Mouse (Mus musculus) liver, embryonic 14.5 days (tissue): ENCODE results near the gene Vmn1r220. TPM values are rescaled to one million over a fixed set of nuclear protein-coding genes. Genes with fewer than 3 reads are reported as not detected.

Experiments used
- ATAC-seq: fragments of 200-750 bp; cut with Nextera tagmentation; 2 replicates; pipeline ENCODE4 v1.8.0; 2017; ENCODE audit warnings: moderate number of reproducible peaks, mild to moderate bottlenecking, moderate library complexity; ENCODE audit not compliant: insufficient read depth
- DNase-seq, 3 experiments: peaks; one replicate each; pipeline ENCODE4 v3.0.0-alpha.2; 2012 to 2013; ENCODE audit warnings: low read depth in 3 of 3, low spot score in 3 of 3
- H3K27ac ChIP-seq: fragments of 300-500 bp; sonication (generic); 2 replicates; pipeline ENCODE4 v1.5.1; 2014; ENCODE audit warnings: moderate library complexity, mild to moderate bottlenecking, control low read depth, inconsistent platforms
- H3K27me3 ChIP-seq: fragments of 300-500 bp; sonication (generic); 2 replicates; pipeline ENCODE4 v1.6.1; 2014; ENCODE audit warnings: mild to moderate bottlenecking, low read length, moderate library complexity; ENCODE audit not compliant: control insufficient read depth, insufficient read depth
- H3K36me3 ChIP-seq: fragments of 300-500 bp; sonication (generic); replicated peaks from 2 replicates; pipeline ENCODE4 v1.6.1; 2014; ENCODE audit warnings: low read depth; ENCODE audit not compliant: control insufficient read depth, insufficient read depth
- H3K4me1 ChIP-seq, 2 experiments: fragments of 200-500 bp in 1 of 2; fragments of 300-500 bp in 1 of 2; sonication (generic) in 1 of 2; replicated peaks; 2 replicates each; pipeline ENCODE4 v1.6.1; 2012 to 2014; ENCODE audit warnings: antibody characterized with exemption in 1 of 2, inconsistent platforms in 1 of 2, low read length in 1 of 2; ENCODE audit not compliant: control insufficient read depth in 2 of 2, insufficient read depth in 2 of 2
- H3K4me2 ChIP-seq: fragments of 300-500 bp; sonication (generic); 2 replicates; pipeline ENCODE4 v1.6.1; 2014; ENCODE audit warnings: low read depth, mild to moderate bottlenecking, control low read depth, moderate library complexity
- H3K4me3 ChIP-seq, 2 experiments: fragments of 200-500 bp in 1 of 2; fragments of 300-500 bp in 1 of 2; sonication (generic) in 1 of 2; 2 replicates each; pipeline ENCODE4 v1.5.1; 2012 to 2014; ENCODE audit warnings: low read depth in 2 of 2, low read length in 2 of 2, mild to moderate bottlenecking in 2 of 2, control low read depth in 1 of 2, inconsistent platforms in 1 of 2, moderate library complexity in 1 of 2; ENCODE audit not compliant: insufficient read depth in 1 of 2
- H3K9ac ChIP-seq: fragments of 300-500 bp; sonication (generic); replicated peaks from 2 replicates; pipeline ENCODE4 v1.6.1; 2014; ENCODE audit warnings: mild to moderate bottlenecking, control low read depth, moderate library complexity
- H3K9me3 ChIP-seq: fragments of 300-500 bp; sonication (generic); 2 replicates; pipeline ENCODE4 v1.6.1; 2016; ENCODE audit warnings: low read length, mixed read lengths; ENCODE audit not compliant: control insufficient read depth
- CTCF ChIP-seq: IDR thresholded peaks from 2 replicates; pipeline ENCODE4 v1.5.1; 2016; ENCODE audit warnings: antibody characterized with exemption, low read depth, control low read depth
- EP300 ChIP-seq: IDR thresholded peaks from 2 replicates; pipeline ENCODE4 v1.6.1; 2016; ENCODE audit warnings: antibody characterized with exemption, low read depth
- WGBS: fragments of 180-500 bp; shearing (Covaris S2); extraction: QIAGEN DNeasy Blood & Tissue Kit; methylation state at CpG from one replicate; pipeline ENCODE4 v1.1.7; 2014; ENCODE audit not compliant: insufficient replicate concordance; 5-methylcytosine and 5-hydroxymethylcytosine counted together
- polyA plus RNA-seq, 2 experiments: library from polyadenylated mRNA; depleted of rRNA in 1 of 2; stranded (reverse) in 1 of 2; unstranded in 1 of 2; fragments of >200 nt; fragmentation: Nextera tagmentation in 1 of 2; extraction: Ambion mirVana in 1 of 2; gene quantifications; 2 replicates each; pipeline versions ENCODE4 v1.2.1 to v1.2.3; 2012 to 2014

Gene Vmn1r220
- polyA plus RNA-seq, 2 experiments: not detected

DNA sequence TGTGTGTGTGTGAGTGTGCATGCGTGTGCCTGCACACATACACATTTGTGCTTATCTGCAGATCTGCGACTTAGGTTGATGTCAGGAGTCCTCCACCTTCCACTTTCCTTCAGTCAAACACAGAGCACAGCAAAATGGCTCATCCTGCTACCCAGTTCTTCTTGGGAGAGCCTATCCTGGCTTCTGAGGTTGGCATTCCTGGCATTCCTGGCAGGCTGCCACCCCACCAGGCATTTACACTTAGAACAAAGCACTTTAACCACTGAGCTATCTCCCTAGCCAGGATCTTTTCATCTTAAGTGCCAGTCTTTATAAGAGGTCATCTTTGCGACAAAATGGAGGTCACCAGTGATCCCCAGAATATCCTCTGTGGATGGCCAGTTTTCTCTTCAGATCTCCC, 29.9 kb downstream of the Vmn1r220 start:
- Histone ChIP-seq H3K36me3 (no peaks in the 10 kb centered on the region), H3K4me1 (no peaks in the 10 kb centered on the region), H3K9ac (no peak overlapping the region), H3K4me2 (no peak overlapping the region), H3K4me3 (no peak overlapping the region), H3K27me3 (no peaks in the 10 kb centered on the region), H3K9me3 (no peaks in the 10 kb centered on the region), H3K27ac (no peak overlapping the region)
- WGBS: 51% methylated on average over 3 of the region's 3 CpGs
- TF ChIP-seq EP300 (no peak), CTCF (no peak)
- DNase-seq: no peak
- ATAC-seq: no peak

GRCm38 (mm10) chr13:23138880-23139279, 48.9 kb downstream of the Vmn1r220 start:
- DNase-seq (no peak), ATAC-seq (no peak)
- H3K4me1 ChIP-seq: no peaks in the 10 kb centered on the region
- 74% methylated on average over 2 of the region's 2 CpGs for WGBS
- no peak overlapping the region for H3K4me3 ChIP-seq
- no peaks in the 10 kb centered on the region for H3K27me3 ChIP-seq
- TF ChIP-seq EP300: no peak
- TF ChIP-seq CTCF: no peak
- H3K4me2 ChIP-seq: no peak overlapping the region
- no peaks in the 10 kb centered on the region for H3K9me3 ChIP-seq
- no peaks in the 10 kb centered on the region for H3K36me3 ChIP-seq
- H3K9ac ChIP-seq: no peak overlapping the region
- no peak overlapping the region for H3K27ac ChIP-seq

DNA sequence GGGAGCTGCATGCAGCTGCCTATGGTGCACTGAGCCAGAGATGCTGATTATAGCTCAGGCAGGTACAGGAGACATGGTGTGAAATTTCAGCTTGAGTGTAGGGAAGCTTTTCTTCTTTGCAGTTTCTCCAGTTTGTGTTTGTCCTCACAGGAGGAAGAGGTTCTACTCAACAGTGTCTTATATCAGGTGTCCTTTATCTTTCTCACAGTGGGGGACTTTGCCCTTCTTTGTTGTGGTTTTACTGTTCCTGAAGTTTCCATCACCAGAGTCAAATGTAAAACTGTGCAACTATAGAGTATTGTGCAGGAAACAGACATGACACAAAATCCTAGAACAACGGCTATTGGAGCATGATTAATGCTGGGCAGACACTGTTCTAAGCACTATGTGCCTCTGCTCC, 54.3 kb downstream of the Vmn1r220 start:
- Histone ChIP-seq H3K36me3 (no peaks in the 10 kb centered on the region), H3K27me3 (no peaks in the 10 kb centered on the region), H3K27ac (no peak overlapping the region), H3K4me2 (no peak overlapping the region), H3K9me3 (no peaks in the 10 kb centered on the region), H3K9ac (no peak overlapping the region), H3K4me3 (no peak overlapping the region), H3K4me1 (no peaks in the 10 kb centered on the region)
- no peak for DNase-seq
- WGBS: 62% methylated on average over 1 of the region's 1 CpGs
- no peak for ATAC-seq
- TF ChIP-seq CTCF (no peak), EP300 (no peak)

DNA sequence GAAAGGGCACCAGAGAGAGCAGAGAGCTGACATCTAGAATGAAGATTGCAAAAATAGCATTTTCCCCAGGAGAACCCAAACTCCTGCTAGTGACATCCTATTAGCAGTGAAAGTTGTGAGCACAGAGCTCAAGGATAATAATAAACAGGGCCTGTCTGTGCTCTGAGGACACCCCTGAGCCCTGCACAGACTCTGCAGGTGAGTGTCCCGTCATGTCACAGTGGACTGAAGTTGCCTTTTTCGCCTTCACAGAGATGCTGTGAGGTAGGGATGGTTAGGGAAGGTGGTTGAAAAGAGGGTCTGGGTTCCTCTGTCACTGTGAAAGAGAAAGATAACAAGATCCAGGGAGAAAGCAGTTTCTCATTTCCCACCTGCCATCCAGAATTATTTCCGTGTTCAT, 54.7 kb downstream of the Vmn1r220 start, which contains the start of gene Vmn1r218:
Gene Vmn1r218 (plus strand): TSS at position 57 of the 400 bp plus-strand sequence.
- TF ChIP-seq EP300 (no peak), CTCF (no peak)
- no peak for ATAC-seq

More for the DNA sequence above, 54.7 kb downstream of the Vmn1r220 start, which contains the start of gene Vmn1r218:
- Histone ChIP-seq H3K27ac (no peak within 1 kb of the TSS), H3K36me3 (no peaks in the 10 kb centered on the region), H3K4me2 (no peak within 1 kb of the TSS), H3K9me3 (no peaks in the 10 kb centered on the region), H3K4me3 (no peak within 1 kb of the TSS), H3K9ac (no peak within 1 kb of the TSS), H3K27me3 (no peaks in the 10 kb centered on the region), H3K4me1 (no peaks in the 10 kb centered on the region)
- WGBS: 52% methylated on average over 3 of the region's 3 CpGs
- DNase-seq: no peak

Other genes with a start within 250 kb of the Vmn1r220 start
- gene Vmn1r213, start 180.3 kb downstream of the Vmn1r220 start, polyA plus RNA-seq (2012; rRNA removed): not detected in 2 replicates
- not detected in 2 replicates for gene Vmn1r213, start 180.3 kb downstream of the Vmn1r220 start, polyA plus RNA-seq (2014; fragmentation: Nextera tagmentation; extraction: Ambion mirVana)
- gene Vmn1r214, start 157.6 kb downstream of the Vmn1r220 start, polyA plus RNA-seq (2012; rRNA removed): not detected in 2 replicates
- not detected in 2 replicates for gene Vmn1r214, start 157.6 kb downstream of the Vmn1r220 start, polyA plus RNA-seq (2014; fragmentation: Nextera tagmentation; extraction: Ambion mirVana)
- gene Vmn1r215, start 120.0 kb downstream of the Vmn1r220 start, polyA plus RNA-seq (2012; rRNA removed): not detected in 2 replicates
- not detected in 2 replicates for gene Vmn1r215, start 120.0 kb downstream of the Vmn1r220 start, polyA plus RNA-seq (2014; fragmentation: Nextera tagmentation; extraction: Ambion mirVana)
- gene Vmn1r217, start 69.7 kb downstream of the Vmn1r220 start, polyA plus RNA-seq (2012; rRNA removed): not detected in 2 replicates
- not detected in 2 replicates for gene Vmn1r217, start 69.7 kb downstream of the Vmn1r220 start, polyA plus RNA-seq (2014; fragmentation: Nextera tagmentation; extraction: Ambion mirVana)
- not detected in 2 replicates for gene Vmn1r218, start 54.8 kb downstream of the Vmn1r220 start, polyA plus RNA-seq (2012; rRNA removed)
- not detected in 2 replicates for gene Vmn1r218, start 54.8 kb downstream of the Vmn1r220 start, polyA plus RNA-seq (2014; fragmentation: Nextera tagmentation; extraction: Ambion mirVana)
- gene Vmn1r219, start 28.7 kb downstream of the Vmn1r220 start, polyA plus RNA-seq (2012; rRNA removed): not detected in 2 replicates
- gene Vmn1r219, start 28.7 kb downstream of the Vmn1r220 start, polyA plus RNA-seq (2014; fragmentation: Nextera tagmentation; extraction: Ambion mirVana): not detected in 2 replicates
- gene Vmn1r221, start 26.2 kb upstream of the Vmn1r220 start, polyA plus RNA-seq (2012; rRNA removed): not detected in 2 replicates
- not detected in 2 replicates for gene Vmn1r221, start 26.2 kb upstream of the Vmn1r220 start, polyA plus RNA-seq (2014; fragmentation: Nextera tagmentation; extraction: Ambion mirVana)
- not detected in 2 replicates for gene Vmn1r222, start 48.0 kb upstream of the Vmn1r220 start, polyA plus RNA-seq (2012; rRNA removed)
- gene Vmn1r222, start 48.0 kb upstream of the Vmn1r220 start, polyA plus RNA-seq (2014; fragmentation: Nextera tagmentation; extraction: Ambion mirVana): not detected in 2 replicates
- gene Vmn1r223, start 59.2 kb upstream of the Vmn1r220 start, polyA plus RNA-seq (2012; rRNA removed): not detected in 2 replicates
- not detected in 2 replicates for gene Vmn1r223, start 59.2 kb upstream of the Vmn1r220 start, polyA plus RNA-seq (2014; fragmentation: Nextera tagmentation; extraction: Ambion mirVana)
- 3.0 and 5.4 TPM in 2 replicates for gene Zfp322a, start 181.2 kb upstream of the Vmn1r220 start, polyA plus RNA-seq (2012; rRNA removed)
- 11.9 and 12.5 TPM in 2 replicates for gene Zfp322a, start 181.2 kb upstream of the Vmn1r220 start, polyA plus RNA-seq (2014; fragmentation: Nextera tagmentation; extraction: Ambion mirVana)
- gene Abt1, start 235.9 kb upstream of the Vmn1r220 start, polyA plus RNA-seq (2012; rRNA removed): 2.4 and 4.0 TPM in 2 replicates
- 5.2 and 5.3 TPM in 2 replicates for gene Abt1, start 235.9 kb upstream of the Vmn1r220 start, polyA plus RNA-seq (2014; fragmentation: Nextera tagmentation; extraction: Ambion mirVana)